Mouse (Mus musculus) CH12.LX (cell line): ENCODE data around the gene Kcnd3. TPM values are rescaled to one million over a fixed set of nuclear protein-coding genes. Genes with fewer than 3 reads are reported as not detected.
A peak's percentile ranks its signal among the peaks of the same experiment; 100 is the strongest.

Experiments used
- DNase-seq: peaks from one replicate; pipeline ENCODE4 v3.0.0-alpha.2; 2013; ENCODE audit errors: extremely low read depth
- H3K27ac ChIP-seq: 2 replicates; pipeline ENCODE4 v1.5.1; 2012; ENCODE audit warnings: low read depth, mild to moderate bottlenecking, control low read depth, moderate library complexity; ENCODE audit not compliant: insufficient read depth
- H3K27me3 ChIP-seq: replicated peaks from 2 replicates; pipeline ENCODE3; 2012; ENCODE audit warnings: inconsistent platforms
- H3K36me3 ChIP-seq, 2 experiments: replicated peaks in 1 of 2; 2 replicates each; pipeline versions ENCODE3 to v1.6.1; 2012; ENCODE audit warnings: inconsistent platforms in 1 of 2, low read length in 1 of 2, mild to moderate bottlenecking in 1 of 2, mixed read lengths in 1 of 2, moderate library complexity in 1 of 2; ENCODE audit not compliant: control insufficient read depth in 1 of 2, insufficient read depth in 1 of 2
- H3K4me1 ChIP-seq, 2 experiments: 2 replicates each; pipeline ENCODE4 v1.6.1; 2012; ENCODE audit warnings: inconsistent platforms in 1 of 2, moderate library complexity in 1 of 2; ENCODE audit not compliant: insufficient read depth in 2 of 2, control insufficient read depth in 1 of 2
- H3K4me2 ChIP-seq: 2 replicates; pipeline ENCODE4 v1.6.1; 2012; ENCODE audit warnings: low read depth, mild to moderate bottlenecking, control low read depth; ENCODE audit not compliant: poor library complexity, insufficient read depth, severe bottlenecking
- H3K4me3 ChIP-seq, 3 experiments: fragments of 150-350 bp in 1 of 3; sonication (generic) in 1 of 3; replicated peaks in 1 of 3; 2 replicates each; pipeline versions ENCODE3 to v1.5.1; 2011 to 2012; ENCODE audit warnings: low read depth in 2 of 3, low read length in 2 of 3, mild to moderate bottlenecking in 2 of 3, moderate library complexity in 2 of 3, control low read depth in 1 of 3, improper control_type of control experiment in 1 of 3, inconsistent platforms in 1 of 3, mixed read lengths in 1 of 3; ENCODE audit not compliant: poor library complexity in 1 of 3
- H3K79me2 ChIP-seq: replicated peaks from 2 replicates; pipeline ENCODE4 v1.6.1; 2012; ENCODE audit warnings: mild to moderate bottlenecking, moderate library complexity; ENCODE audit not compliant: control insufficient read depth, poor library complexity, insufficient read depth, severe bottlenecking; ENCODE audit errors: extremely low read depth
- H3K9ac ChIP-seq: 2 replicates; pipeline ENCODE4 v1.6.1; 2012; ENCODE audit warnings: low read depth, mild to moderate bottlenecking, control low read depth, moderate library complexity; ENCODE audit not compliant: insufficient read depth
- H3K9me3 ChIP-seq: replicated peaks from 2 replicates; pipeline ENCODE3; 2012; ENCODE audit warnings: low read length, inconsistent platforms, mixed read lengths
- CHD1 ChIP-seq: IDR thresholded peaks from 2 replicates; pipeline ENCODE4 v1.6.1; 2012; ENCODE audit warnings: low read depth, low read length, improper control_type of control experiment, inconsistent platforms
- E2F4 ChIP-seq: IDR thresholded peaks from 2 replicates; pipeline ENCODE4 v1.6.1; 2011; ENCODE audit warnings: low read depth, low read length, improper control_type of control experiment; ENCODE audit not compliant: insufficient replicate concordance
- EP300 ChIP-seq: IDR thresholded peaks from 2 replicates; pipeline ENCODE4 v1.6.1; 2011; ENCODE audit warnings: low read length, improper control_type of control experiment
- GABPA ChIP-seq: IDR thresholded peaks from 2 replicates; pipeline ENCODE4 v1.6.1; 2012; ENCODE audit warnings: low read depth, low read length, improper control_type of control experiment, inconsistent platforms; ENCODE audit not compliant: insufficient replicate concordance
- HCFC1 ChIP-seq: IDR thresholded peaks from 2 replicates; pipeline ENCODE4 v1.6.1; 2012; ENCODE audit warnings: low read depth, mild to moderate bottlenecking, inconsistent platforms, low read length, improper control_type of control experiment
- IRF4 ChIP-seq: IDR thresholded peaks from 2 replicates; pipeline ENCODE4 v1.6.1; 2014; ENCODE audit warnings: low read depth, mild to moderate bottlenecking, inconsistent platforms, low read length, improper control_type of control experiment
- JUND ChIP-seq: conservative IDR thresholded peaks from 2 replicates; pipeline ENCODE4 v1.6.1; 2011; ENCODE audit warnings: low read depth, low read length, improper control_type of control experiment
- KAT2A ChIP-seq: IDR thresholded peaks from 2 replicates; pipeline ENCODE4 v1.6.1; 2012; ENCODE audit warnings: low read length, improper control_type of control experiment, inconsistent platforms; ENCODE audit not compliant: insufficient replicate concordance
- MAFK ChIP-seq: IDR thresholded peaks from 2 replicates; pipeline ENCODE4 v1.6.1; 2011; ENCODE audit warnings: low read length, improper control_type of control experiment; ENCODE audit not compliant: insufficient replicate concordance
- MYC ChIP-seq: IDR thresholded peaks from 2 replicates; pipeline ENCODE4 v1.6.1; 2011; ENCODE audit warnings: low read depth, mild to moderate bottlenecking, improper control_type of control experiment, low read length
- NELFE ChIP-seq: IDR thresholded peaks from 2 replicates; pipeline ENCODE4 v1.6.1; 2011; ENCODE audit warnings: low read depth, low read length, improper control_type of control experiment
- PAX5 ChIP-seq: IDR thresholded peaks from 2 replicates; pipeline ENCODE4 v1.6.1; 2012; ENCODE audit warnings: low read length, inconsistent platforms, mixed read lengths
- POLR2A ChIP-seq: IDR thresholded peaks from 2 replicates; pipeline ENCODE4 v1.6.1; 2011; ENCODE audit warnings: low read depth, mild to moderate bottlenecking, improper control_type of control experiment, low read length
- RCOR1 ChIP-seq: conservative IDR thresholded peaks from 2 replicates; pipeline ENCODE4 v1.6.1; 2012; ENCODE audit warnings: low read depth, mild to moderate bottlenecking, inconsistent platforms, low read length, improper control_type of control experiment
- TBP ChIP-seq: conservative IDR thresholded peaks from 2 replicates; pipeline ENCODE4 v1.6.1; 2011; ENCODE audit warnings: low read depth, low read length, improper control_type of control experiment
- TCF12 ChIP-seq: IDR thresholded peaks from 2 replicates; pipeline ENCODE4 v1.6.1; 2014; ENCODE audit warnings: low read depth, mild to moderate bottlenecking, inconsistent platforms, low read length, improper control_type of control experiment
- UBTF ChIP-seq: IDR thresholded peaks from 2 replicates; pipeline ENCODE4 v1.6.1; 2012; ENCODE audit warnings: low read depth, mild to moderate bottlenecking, inconsistent platforms, low read length, improper control_type of control experiment, moderate library complexity
- ZNF384 ChIP-seq: IDR thresholded peaks from 2 replicates; pipeline ENCODE4 v1.6.1; 2012; ENCODE audit warnings: low read depth, low read length, improper control_type of control experiment, inconsistent platforms
- dilution Hi-C: fragments of 300-500 bp; cut with MboI; formaldehyde crosslinking; loops from 2 replicates; pipeline ENCODE4 v1.14.3; 2020; ENCODE audit warnings: low sequenced_read_pairs; ENCODE audit not compliant: extremely low pct_unique_long_range_greater_than_20kb, extremely low pct_ligation_motif_present
- in situ Hi-C: fragments of 300-500 bp; cut with MboI; formaldehyde crosslinking; loops from 3 replicates; pipeline ENCODE4 v1.14.3; 2019; ENCODE audit warnings: low sequenced_read_pairs, low pct_ligation_motif_present, low pct_unique_long_range_greater_than_20kb, mixed read lengths
- polyA plus RNA-seq: library from polyadenylated mRNA; unstranded; fragments of >175 nt; gene quantifications from 2 replicates; pipeline ENCODE4 v1.2.1, GENCODE M21; 2012; ENCODE audit warnings: low read depth; ENCODE audit not compliant: insufficient read length
- total RNA-seq, 2 experiments: library from RNA; depleted of rRNA; stranded (reverse); fragments of 300-350 nt in 1 of 2; fragments of >200 nt in 1 of 2; gene quantifications; 2 replicates each; pipeline ENCODE4 v1.2.3; 2012 to 2014

Gene Kcnd3
- total and polyA plus RNA-seq, 3 experiments: not detected

DNA sequence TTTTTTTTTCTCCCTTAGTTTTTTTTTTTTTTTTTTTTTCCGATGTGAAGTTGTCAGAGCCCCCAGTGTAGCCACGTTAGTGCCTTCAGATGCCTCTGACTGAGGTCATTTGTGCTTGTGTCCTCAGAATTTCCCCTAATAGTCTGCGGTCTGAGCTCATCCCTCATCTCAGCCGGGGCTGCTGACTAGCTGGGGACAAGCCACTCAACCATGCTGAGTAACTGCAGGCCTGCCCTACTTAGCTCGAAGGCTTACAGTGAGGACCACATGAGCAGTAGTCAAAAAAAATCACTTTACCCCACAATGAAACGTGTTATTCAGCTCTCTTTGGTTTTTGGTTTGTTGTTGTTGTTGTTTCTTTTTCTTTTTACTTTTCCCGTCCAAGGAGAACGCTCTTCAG, 169.0 kb downstream of the Kcnd3 start:
- dilution Hi-C loops: no loop called here
- no peak overlapping the region for H3K4me2 ChIP-seq
- in situ Hi-C loops: no loop called here
- H3K4me3 ChIP-seq: no peak overlapping the region
- no peaks in the 10 kb centered on the region for H3K79me2 ChIP-seq
- peak; percentile 14 for DNase-seq
- no peak overlapping the region for H3K9ac ChIP-seq
- peaks cover 74% of the 10 kb centered on the region for H3K27me3 ChIP-seq
- H3K4me1 ChIP-seq: peaks cover 0 to 3% of the 10 kb centered on the region in 2 experiments; a peak in 1 of 4 replicates
- no peaks in the 10 kb centered on the region for H3K9me3 ChIP-seq
- TF ChIP-seq HCFC1 (no peak), ZNF384 (peak; percentile 80)
- H3K36me3 ChIP-seq: no peaks in the 10 kb centered on the region
- no peak overlapping the region for H3K27ac ChIP-seq

DNA sequence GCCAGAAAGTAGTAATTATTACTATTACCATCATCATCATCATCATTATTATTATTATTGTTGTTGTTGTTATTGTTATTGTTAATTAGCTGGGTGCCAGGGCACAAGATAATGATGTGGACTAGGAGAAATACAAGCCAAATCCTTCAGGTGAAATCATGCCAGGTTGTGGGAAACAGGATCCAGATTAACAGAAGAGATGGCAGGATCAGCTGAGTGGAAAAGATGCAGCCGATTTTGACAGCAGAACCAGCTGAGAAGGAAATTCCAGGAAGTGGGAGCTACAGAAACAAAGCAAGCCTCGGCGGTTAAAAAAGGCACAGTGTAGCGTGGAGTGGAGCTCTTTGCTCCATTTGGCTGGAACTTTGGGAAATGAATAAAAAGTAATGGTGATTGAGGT, 171.0 kb downstream of the Kcnd3 start:
- H3K4me3 ChIP-seq: no peak overlapping the region
- peaks cover 0 to 3% of the 10 kb centered on the region in 2 experiments; a peak in 1 of 4 replicates for H3K4me1 ChIP-seq
- no peak overlapping the region for H3K9ac ChIP-seq
- in situ Hi-C loops: no loop called here
- H3K36me3 ChIP-seq: no peaks in the 10 kb centered on the region
- dilution Hi-C loops: no loop called here
- TF ChIP-seq GABPA: no peak
- TF ChIP-seq NELFE: no peak
- TF ChIP-seq POLR2A: no peak
- TF ChIP-seq E2F4: no peak
- TF ChIP-seq IRF4: no peak
- no peak for TF ChIP-seq MAFK
- TF ChIP-seq TCF12: no peak
- TF ChIP-seq RCOR1: no peak
- TF ChIP-seq TBP: no peak
- no peak for TF ChIP-seq EP300
- TF ChIP-seq JUND: no peak
- TF ChIP-seq CHD1: no peak
- no peak for TF ChIP-seq PAX5
- no peak for TF ChIP-seq KAT2A
- TF ChIP-seq MYC: no peak
- no peak for TF ChIP-seq UBTF
- H3K27ac ChIP-seq: no peak overlapping the region
- no peaks in the 10 kb centered on the region for H3K79me2 ChIP-seq
- peaks cover 78% of the 10 kb centered on the region for H3K27me3 ChIP-seq
- no peak for DNase-seq
- no peak overlapping the region for H3K4me2 ChIP-seq
- H3K9me3 ChIP-seq: no peaks in the 10 kb centered on the region
